Mouse (Mus musculus) left cerebral cortex, adult 11 months (tissue): ENCODE results near the gene Arhgef3.

Experiments
- DNase-seq: peaks from one replicate; pipeline ENCODE4 v3.0.0; 2022; ENCODE audit warnings: low spot score

The Arhgef3 gene

GRCm38 (mm10) chr14:27381459-27381858, 266.8 kb downstream of the Arhgef3 start:
- DNase-seq, result no peak

GRCm38 (mm10) chr14:27383321-27383830, 268.7 kb downstream of the Arhgef3 start:
- no peak for DNase-seq

DNA sequence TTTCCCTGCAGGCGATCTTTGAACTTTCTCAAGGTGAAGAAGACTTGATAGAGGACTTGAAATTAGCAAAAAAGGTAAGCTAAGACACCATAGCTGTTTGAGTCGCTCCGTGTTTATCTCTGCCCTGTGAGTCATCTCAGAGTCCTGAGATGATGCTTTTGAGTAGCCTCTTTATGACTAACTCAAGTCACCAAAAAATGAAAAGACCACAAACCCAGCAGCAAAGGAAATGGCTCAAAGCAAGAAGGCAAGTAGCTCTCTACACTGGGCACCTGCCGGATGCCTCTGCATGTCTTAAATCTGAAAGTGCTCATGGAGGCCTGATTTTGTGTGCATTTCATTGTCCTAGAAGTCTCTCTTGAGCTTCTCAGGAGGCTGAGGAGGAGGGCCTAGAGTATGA, 269.4 kb downstream of the Arhgef3 start:
- DNase-seq, result no peak

- DNase-seq, result no peak
Observed at GRCm38 (mm10) chr14:27388616-27389015, 273.9 kb downstream of the Arhgef3 start.

DNA sequence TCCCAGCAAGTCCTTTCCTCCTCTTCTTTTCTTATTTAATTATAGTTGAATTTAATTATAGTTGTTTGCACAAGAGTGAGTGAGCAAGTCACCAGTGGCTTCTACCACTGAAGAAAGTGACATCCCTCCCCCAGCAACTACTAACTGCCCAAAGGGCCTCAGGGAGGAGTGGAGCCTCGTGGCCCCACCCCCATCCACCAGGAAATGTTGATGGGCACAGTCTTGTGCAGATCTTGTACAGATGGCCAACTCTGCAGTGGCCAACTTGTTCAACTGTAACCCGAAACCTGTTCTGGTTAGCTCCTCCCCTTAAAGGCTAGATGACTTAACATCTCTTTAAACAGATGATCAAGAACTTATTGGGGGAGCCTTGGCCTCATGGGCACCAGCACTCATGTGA, 275.0 kb downstream of the Arhgef3 start:
- DNase-seq, result no peak

DNA sequence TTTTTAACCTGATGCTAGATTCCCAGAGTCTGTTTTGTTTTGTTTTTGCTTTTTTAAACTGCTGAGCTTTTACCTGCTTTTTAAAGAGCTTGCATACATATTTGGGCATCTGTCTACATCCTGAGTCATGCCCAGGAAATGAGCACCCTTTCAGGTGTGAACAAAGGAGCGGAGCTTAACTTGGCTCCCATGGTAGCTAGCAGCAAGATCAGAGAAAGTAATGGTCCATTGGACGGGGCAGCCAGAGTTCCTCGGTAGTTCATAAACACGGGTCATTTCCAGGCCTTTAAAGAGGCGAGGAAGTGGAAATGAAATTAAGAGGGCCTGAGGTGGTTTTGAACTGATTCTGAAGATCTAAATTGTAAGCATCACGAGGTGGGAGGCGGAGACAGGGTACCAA, 276.0 kb downstream of the Arhgef3 start:
- no peak for DNase-seq

DNA sequence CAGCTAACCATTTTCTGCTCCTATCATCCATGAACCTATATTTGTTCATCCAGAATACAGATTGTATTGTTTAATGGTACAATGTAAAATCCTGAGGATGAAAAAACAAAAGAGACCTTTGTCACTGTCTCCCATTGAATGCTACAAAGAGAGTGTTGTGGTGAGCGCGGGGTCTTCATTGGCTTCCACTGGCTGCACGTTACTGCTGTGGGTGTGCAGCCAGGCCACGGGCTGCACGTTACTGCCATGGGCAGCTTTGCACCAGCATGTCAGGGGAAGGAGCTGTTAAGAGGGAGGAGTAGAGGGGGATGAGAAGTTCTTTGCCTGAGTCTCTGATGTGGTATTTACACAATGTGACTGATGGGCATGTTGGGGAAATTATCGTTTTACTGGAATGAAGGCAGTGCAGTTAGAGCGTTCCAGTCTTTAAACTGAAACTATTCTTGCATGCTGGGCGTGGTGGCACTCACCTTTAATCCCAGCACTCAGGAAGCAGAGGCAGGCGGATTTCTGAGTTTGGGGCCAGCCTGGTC, 277.1 kb downstream of the Arhgef3 start:
- no peak for DNase-seq

DNA sequence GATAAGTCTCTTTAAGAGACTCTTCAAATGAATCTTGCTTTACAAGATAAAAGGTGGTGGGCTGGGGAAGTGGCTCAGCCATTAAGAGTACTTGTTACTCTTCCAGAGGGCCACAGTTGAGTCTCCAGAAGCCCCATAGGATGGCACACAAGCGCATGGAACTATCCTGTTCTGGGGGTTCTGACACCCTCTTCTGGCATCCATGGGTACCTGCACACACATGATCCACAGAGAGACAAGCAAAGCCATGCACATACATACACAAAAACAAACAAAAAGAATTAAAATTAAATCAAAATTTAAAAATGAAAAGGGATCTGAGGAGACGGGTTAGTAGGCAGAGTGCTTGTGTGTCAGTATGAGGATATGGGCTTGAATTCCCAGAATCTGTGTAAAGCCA, 278.0 kb downstream of the Arhgef3 start:
- DNase-seq, result no peak

- no peak for DNase-seq
Observed at GRCm38 (mm10) chr14:27393806-27394205, 279.1 kb downstream of the Arhgef3 start.

GRCm38 (mm10) chr14:27396424-27396823, 281.7 kb downstream of the Arhgef3 start:
- no peak for DNase-seq

GRCm38 (mm10) chr14:27397526-27397925, 282.8 kb downstream of the Arhgef3 start:
- no peak for DNase-seq

DNA sequence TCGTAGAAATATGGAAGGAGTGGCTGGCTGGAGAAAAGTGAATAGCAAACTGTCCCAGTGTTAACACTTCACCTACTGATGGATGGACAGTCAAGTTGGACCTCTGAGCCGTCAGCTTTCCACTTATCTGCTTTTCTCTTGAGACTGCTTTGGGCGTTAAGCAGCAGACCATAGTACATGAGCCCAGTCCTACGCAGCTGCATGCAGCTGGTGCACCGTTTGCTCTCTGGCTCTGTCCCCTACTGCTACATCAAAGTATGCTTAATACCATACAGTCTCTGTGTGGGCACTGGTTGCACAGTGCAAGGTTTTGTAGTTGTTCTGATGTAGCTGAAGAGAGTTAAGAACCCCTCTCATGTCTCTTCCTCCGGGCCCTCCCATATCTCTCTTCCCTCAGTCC, 285.8 kb downstream of the Arhgef3 start:
- no peak for DNase-seq

- DNase-seq, result no peak
Observed at GRCm38 (mm10) chr14:27401717-27402278, 287.1 kb downstream of the Arhgef3 start.

GRCm38 (mm10) chr14:27402332-27403250, 287.9 kb downstream of the Arhgef3 start:
- DNase-seq, result no peak

DNA sequence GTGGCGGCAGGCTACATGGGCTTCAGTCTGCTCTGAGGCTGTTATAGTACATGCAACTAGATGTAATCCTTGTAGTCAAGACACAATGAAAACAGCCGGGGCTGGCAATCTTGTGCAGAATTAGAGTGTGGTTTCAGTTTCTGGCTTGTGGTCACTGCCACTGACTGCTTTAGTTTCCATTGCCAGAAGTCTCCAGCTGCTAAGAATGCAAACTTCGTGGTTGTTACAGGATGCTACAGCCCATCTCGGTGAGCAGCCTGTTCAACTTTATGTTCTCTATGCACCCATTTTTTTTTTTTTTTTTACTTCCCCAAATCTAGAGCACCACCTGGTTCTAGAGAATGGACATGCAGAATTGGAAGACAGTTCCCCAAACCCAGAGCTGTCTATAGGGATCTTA, 290.8 kb downstream of the Arhgef3 start:
- DNase-seq, result no peak

DNA sequence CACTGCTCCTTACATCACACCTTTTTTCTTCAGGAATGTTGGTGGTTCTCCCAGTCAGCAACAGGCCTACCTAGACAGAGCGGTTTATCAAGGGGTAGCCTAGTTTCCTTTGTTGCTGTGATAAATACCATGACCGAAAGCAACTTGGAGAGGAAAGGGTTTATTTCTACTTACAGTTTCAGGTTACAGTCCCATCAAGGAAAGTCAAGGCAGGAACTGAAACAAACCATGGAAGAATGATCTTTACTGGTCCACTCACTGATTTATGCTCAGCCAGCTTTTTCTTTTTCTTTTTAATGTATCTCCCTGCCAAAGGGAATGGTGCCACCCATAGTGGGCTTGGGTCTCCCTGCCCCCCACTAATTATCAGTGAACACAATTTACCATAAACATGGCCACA, 291.2 kb downstream of the Arhgef3 start:
- DNase-seq, result no peak

GRCm38 (mm10) chr14:27408240-27408639, 293.5 kb downstream of the Arhgef3 start:
- DNase-seq, result no peak

DNA sequence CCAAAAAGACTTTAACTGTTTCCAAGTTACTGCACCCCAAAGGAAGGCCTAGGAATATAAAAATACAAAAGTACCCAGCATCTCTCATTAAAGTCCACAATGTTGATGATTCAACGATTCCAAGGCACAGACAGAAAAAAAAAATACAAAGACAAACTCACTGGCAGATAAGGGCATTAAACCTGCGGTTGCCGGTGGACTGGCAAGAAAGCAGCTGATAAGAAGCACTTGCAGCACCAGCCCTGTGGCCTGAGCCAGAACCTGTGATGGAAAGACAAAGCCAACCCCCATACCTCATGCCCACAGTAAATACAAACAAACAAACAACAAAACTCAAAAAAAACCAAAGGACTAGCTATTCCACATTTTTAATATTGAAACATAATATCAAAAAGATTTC, 295.0 kb downstream of the Arhgef3 start:
- DNase-seq, result no peak

GRCm38 (mm10) chr14:27411492-27411891, 296.8 kb downstream of the Arhgef3 start:
- DNase-seq, result no peak

DNA sequence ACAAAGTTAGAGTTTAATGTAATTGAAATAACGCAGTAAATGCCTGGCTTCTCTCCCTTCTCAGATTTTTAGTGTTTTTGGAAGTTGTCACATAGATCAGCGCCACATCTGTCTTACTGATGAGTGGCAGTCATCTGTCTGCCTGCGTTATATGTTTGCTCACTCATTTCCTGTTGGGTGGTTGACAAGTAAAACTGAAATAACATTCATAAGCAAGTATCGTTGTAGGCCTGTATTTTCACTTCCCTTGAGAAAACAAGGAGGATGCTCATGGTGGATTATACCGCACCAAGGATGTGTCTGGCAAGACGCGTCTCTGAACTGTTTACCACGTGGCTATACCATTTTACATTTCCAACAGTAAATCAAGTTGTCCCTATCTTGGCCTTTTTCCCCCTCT, 298.0 kb downstream of the Arhgef3 start:
- no peak for DNase-seq

- DNase-seq, result no peak
Observed at GRCm38 (mm10) chr14:27413961-27414360, 299.3 kb downstream of the Arhgef3 start.

DNA sequence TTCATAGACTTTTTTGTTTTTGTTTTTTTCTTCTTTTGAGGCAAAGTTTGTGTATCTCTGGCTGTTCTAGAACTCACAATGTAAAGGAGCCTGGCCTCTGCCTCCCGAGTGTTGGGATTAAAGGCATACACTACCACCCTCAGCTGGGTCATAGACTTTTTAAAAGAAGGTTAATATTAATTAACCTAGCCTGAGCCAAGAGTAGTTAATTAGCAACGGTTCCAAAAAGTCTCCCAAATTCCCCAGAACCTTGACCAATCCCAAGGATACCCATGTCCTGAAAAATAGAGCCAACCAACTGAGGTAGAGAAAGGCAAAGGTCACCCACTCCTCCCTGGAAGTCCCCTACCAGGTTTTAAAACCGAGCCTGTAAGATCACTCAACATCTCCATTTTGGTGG, 306.1 kb downstream of the Arhgef3 start:
- no peak for DNase-seq

DNA sequence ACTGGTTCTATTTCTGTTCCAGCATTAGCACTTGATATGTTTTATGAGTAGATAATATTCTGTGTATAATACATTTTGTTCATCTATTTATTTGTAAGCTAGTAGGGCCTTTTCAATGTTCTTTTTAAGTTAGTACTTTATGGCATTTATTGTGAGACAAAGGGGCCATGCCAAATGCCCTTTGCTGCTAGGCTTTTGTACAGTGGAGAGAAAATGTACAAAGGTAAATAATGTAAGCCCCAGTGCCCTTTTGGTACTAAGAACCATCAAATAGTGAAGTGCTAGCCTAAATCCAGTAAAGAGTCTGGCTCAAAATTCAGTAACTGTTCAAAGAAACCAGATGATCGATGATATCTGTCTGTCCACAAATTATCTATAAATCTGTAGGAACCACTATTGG, 307.6 kb downstream of the Arhgef3 start:
- DNase-seq, result no peak
